Mouse (Mus musculus) intestine, postnatal 0 days (tissue): ENCODE results near the gene Ear1. TPM values are rescaled to one million over a fixed set of nuclear protein-coding genes. Genes with fewer than 3 reads are reported as not detected.
"Not testable (repeated sequence)": the region's sequence is repeated elsewhere in the genome, so short reads cannot be mapped to it uniquely, and the experiment has no call there.

Experiments used
- ATAC-seq: fragments of 200-750 bp; cut with Nextera tagmentation; 2 replicates; pipeline ENCODE4 v1.8.0; 2017; ENCODE audit warnings: mild to moderate bottlenecking, moderate TSS enrichment, moderate library complexity
- H3K27ac ChIP-seq: fragments of 300-500 bp; sonication (generic); 2 replicates; pipeline ENCODE4 v1.5.1; 2014; ENCODE audit warnings: mild to moderate bottlenecking, low read depth, low read length, moderate library complexity
- H3K27me3 ChIP-seq: fragments of 300-500 bp; sonication (generic); replicated peaks from 2 replicates; pipeline ENCODE4 v1.6.1; 2014; ENCODE audit warnings: low read length, mixed read lengths; ENCODE audit not compliant: control insufficient read depth, insufficient read depth
- H3K36me3 ChIP-seq: fragments of 300-500 bp; sonication (generic); 2 replicates; pipeline ENCODE4 v1.6.1; 2014; ENCODE audit warnings: mild to moderate bottlenecking, moderate library complexity; ENCODE audit not compliant: control insufficient read depth, insufficient read depth
- H3K4me1 ChIP-seq: fragments of 300-500 bp; sonication (generic); replicated peaks from 2 replicates; pipeline ENCODE4 v1.6.1; 2014; ENCODE audit warnings: antibody characterized with exemption, low read length, mixed read lengths; ENCODE audit not compliant: control insufficient read depth, insufficient read depth
- H3K4me2 ChIP-seq: fragments of 300-500 bp; sonication (generic); replicated peaks from 2 replicates; pipeline ENCODE4 v1.6.1; 2014; ENCODE audit warnings: low read depth, mild to moderate bottlenecking, moderate library complexity
- H3K4me3 ChIP-seq: fragments of 300-500 bp; sonication (generic); 2 replicates; pipeline ENCODE4 v1.5.1; 2014; ENCODE audit warnings: low read depth, low read length
- H3K9ac ChIP-seq: fragments of 300-500 bp; sonication (generic); 2 replicates; pipeline ENCODE4 v1.6.1; 2014; ENCODE audit warnings: mild to moderate bottlenecking, low read depth, low read length
- H3K9me3 ChIP-seq: fragments of 300-500 bp; sonication (generic); 2 replicates; pipeline ENCODE4 v1.6.1; 2016; ENCODE audit warnings: mixed run types; ENCODE audit not compliant: control insufficient read depth
- CTCF ChIP-seq: sonication (generic); IDR thresholded peaks from 2 replicates; pipeline ENCODE4 v1.5.1; 2016; ENCODE audit warnings: low read depth, mild to moderate bottlenecking, control low read depth, antibody characterized with exemption, moderate library complexity
- WGBS: fragments of 180-500 bp; shearing (Covaris S2); extraction: QIAGEN DNeasy Blood & Tissue Kit; methylation state at CpG from one replicate; pipeline ENCODE4 v1.1.7; 2014; 5-methylcytosine and 5-hydroxymethylcytosine counted together
- polyA plus RNA-seq: library from polyadenylated mRNA; unstranded; fragments of >200 nt; fragmentation: Nextera tagmentation; extraction: Ambion mirVana; gene quantifications from 2 replicates; pipeline ENCODE4 v1.2.1, GENCODE M21; 2015

Ear1 gene
- polyA plus RNA-seq, 1 experiment from 2014 or later: not detected

DNA sequence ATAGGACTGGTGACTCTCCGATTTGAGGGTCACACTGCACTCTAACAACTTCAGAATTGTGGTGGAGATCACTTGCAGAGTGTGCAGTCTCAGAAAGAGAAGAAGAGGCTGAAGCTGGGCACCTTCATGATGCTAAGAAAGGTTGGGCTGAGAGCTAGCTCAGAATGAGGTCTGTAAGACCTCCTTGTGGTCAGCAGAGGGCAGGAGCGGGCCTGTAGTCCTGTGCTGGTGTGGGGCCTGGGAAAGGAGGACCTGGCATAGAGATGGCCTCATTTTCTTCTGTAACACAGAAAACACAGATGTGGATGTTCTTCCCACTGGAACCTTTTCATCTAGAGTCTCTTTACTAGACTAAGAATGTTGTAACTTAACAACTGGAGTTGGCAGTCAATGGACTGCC is 2.5 kb upstream of the Ear1 start:
- H3K36me3 ChIP-seq, H3K27me3 ChIP-seq, H3K27ac ChIP-seq, H3K4me1 ChIP-seq, H3K4me2 ChIP-seq, H3K9me3 ChIP-seq, H3K9ac ChIP-seq, H3K4me3 ChIP-seq, ATAC-seq: not testable (repeated sequence)
- WGBS: 56% methylated on average over 1 of the region's 2 CpGs

DNA sequence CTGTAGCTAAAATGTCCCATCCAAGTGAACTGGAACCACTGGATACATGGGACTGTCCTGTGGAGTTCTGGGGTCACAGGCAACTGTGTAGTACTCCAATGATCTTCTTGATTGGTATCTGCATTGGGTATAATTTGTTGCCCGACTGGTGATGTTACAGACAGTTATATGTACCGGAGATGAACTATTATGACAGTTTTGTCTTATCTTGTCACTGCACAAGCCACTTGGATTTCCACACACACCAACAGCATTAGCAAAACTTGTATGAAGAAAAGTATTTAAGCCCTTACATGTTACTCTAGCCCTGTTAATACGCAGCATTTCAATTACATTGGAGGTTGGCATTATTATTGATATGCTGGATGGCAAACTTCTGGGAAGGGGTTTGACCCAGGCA is 455 bp downstream of the Ear1 start:
- not testable (repeated sequence) for H3K4me1 ChIP-seq, ATAC-seq, H3K9ac ChIP-seq, H3K4me2 ChIP-seq, H3K9me3 ChIP-seq, H3K27me3 ChIP-seq, H3K36me3 ChIP-seq, H3K4me3 ChIP-seq, H3K27ac ChIP-seq
- 78% methylated on average over 3 of the region's 3 CpGs for WGBS

DNA sequence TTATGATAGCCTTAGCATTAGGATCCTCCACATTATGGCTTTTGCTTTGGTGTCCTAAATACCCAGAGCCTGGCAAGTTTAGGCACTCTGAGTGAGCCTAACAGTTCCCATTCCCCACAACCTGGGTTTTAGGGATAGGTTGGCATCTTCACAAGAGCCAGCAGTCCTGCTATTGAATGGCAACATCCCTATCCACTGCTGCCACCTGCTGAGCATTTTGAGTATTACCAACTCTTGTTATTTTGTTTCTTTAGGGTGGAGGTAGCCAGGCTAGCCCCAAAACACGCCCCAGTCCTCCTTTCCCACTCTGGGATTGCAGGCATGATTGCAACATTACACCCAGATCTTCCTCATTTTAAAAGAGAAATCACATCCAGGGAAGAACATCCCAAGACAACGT is 14.8 kb downstream of the Ear1 start:
- not testable (repeated sequence) for ATAC-seq

DNA sequence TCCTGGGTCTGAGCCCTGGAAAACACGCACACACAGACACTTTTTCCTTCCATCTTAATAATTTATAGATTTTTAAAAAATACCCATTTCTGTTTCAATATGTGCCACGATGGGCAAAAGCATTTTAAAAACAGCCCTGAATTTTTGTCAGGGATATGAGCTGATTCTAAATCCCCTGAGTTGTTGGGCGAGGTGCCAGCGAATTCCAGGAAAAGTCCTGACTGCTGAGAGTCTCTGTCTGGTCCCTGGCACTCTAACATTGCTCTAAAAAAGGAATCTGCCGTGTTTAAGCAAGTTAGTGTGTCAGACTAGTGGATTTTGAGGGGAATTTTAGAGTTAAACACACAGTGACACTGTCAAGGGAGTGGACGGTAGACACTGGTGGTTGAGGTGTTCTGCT is 15.9 kb downstream of the Ear1 start:
- H3K27ac ChIP-seq, H3K36me3 ChIP-seq, H3K27me3 ChIP-seq, H3K4me3 ChIP-seq, ATAC-seq, H3K4me2 ChIP-seq, H3K9ac ChIP-seq, H3K9me3 ChIP-seq, H3K4me1 ChIP-seq: not testable (repeated sequence)
- 57% methylated on average over 4 of the region's 6 CpGs for WGBS

More for the DNA sequence above, 14.8 kb downstream of the Ear1 start:
- H3K4me3 ChIP-seq, H3K4me2 ChIP-seq, H3K9ac ChIP-seq, H3K9me3 ChIP-seq, H3K27ac ChIP-seq, H3K27me3 ChIP-seq, H3K36me3 ChIP-seq, H3K4me1 ChIP-seq: not testable (repeated sequence)
- 28% methylated on average over 2 of the region's 2 CpGs for WGBS
- peak; percentile 70 for TF ChIP-seq CTCF

DNA sequence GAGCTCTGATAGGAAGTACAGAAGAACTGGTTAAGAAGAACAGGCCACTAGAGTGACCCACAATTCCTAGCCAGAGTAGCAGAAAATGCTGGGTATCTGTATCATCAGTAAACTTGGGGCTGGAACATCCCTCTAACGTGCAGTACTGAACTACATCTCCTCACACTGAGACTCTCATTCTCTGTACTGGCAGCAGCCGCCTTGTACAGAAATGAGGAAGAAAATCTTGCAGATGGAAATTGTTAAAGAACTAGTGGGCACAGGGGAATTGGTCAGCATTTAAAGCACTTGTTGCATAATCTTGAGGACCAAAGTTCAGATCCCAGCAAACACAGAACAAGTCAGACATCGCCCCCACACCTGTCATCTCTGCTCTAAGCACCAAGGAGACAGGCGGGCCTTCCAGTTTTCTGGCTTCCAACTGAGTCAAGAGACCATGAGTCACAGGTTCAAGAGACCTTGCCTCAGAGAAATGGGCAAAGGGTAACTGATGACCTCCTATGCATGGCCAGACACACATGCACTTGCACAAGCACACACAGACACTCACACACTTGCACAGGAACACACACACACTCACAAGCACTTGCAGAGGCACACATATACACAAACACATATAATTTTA is 31.3 kb downstream of the Ear1 start:
- not testable (repeated sequence) for H3K4me1 ChIP-seq, H3K27me3 ChIP-seq, H3K9ac ChIP-seq, H3K27ac ChIP-seq, H3K4me3 ChIP-seq, H3K9me3 ChIP-seq, H3K4me2 ChIP-seq, H3K36me3 ChIP-seq
- ATAC-seq: peak; percentile 45
- 46% methylated on average over 4 of the region's 4 CpGs for WGBS

DNA sequence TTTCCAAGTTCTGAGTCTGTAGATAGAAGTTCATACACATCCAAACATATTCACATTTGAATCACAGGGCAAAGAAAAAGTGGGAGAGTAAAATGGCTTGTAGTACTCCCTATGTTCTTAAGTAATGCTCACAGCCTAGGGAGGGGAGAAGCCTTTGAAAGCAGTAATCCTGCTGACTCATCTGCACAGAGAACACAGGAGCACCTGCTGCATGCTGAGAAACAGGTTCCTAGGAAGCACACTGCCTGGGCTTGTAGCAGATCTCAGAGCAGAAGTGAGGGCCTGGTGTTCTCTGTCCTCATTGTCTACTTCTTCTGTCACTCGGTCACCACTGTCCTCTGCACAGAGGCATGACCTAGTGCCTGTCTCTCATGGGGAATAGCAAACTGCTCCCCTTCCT is 34.3 kb downstream of the Ear1 start:
- not testable (repeated sequence) for H3K9me3 ChIP-seq, H3K4me2 ChIP-seq, H3K4me3 ChIP-seq, H3K9ac ChIP-seq, H3K36me3 ChIP-seq, ATAC-seq, H3K27ac ChIP-seq, H3K4me1 ChIP-seq, H3K27me3 ChIP-seq
- WGBS: no CpG with 5 or more reads among the region's 1 CpGs

DNA sequence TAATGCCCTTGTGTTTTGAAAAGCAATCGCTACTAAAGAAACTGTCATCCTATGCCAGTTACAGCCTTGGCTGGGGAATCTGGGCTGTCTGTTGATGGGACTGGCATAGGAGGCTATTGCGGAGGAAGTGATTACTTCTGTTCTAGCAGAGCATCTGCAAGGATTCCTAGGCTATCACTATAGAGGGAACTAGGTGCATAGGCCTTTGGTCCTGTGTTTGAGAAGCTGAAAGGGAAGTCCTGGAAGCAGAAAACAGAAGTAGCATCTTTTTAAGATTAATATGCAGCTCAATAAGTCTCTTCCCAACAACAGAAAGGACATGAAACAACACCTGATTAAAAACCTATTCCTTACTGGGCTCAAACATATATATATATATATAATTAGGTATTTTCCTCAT is 40.0 kb downstream of the Ear1 start:
- 89% methylated on average over 2 of the region's 2 CpGs for WGBS
- ATAC-seq, H3K27me3 ChIP-seq, H3K4me3 ChIP-seq, H3K4me2 ChIP-seq, H3K27ac ChIP-seq, H3K36me3 ChIP-seq, H3K9me3 ChIP-seq, H3K4me1 ChIP-seq, H3K9ac ChIP-seq: not testable (repeated sequence)

DNA sequence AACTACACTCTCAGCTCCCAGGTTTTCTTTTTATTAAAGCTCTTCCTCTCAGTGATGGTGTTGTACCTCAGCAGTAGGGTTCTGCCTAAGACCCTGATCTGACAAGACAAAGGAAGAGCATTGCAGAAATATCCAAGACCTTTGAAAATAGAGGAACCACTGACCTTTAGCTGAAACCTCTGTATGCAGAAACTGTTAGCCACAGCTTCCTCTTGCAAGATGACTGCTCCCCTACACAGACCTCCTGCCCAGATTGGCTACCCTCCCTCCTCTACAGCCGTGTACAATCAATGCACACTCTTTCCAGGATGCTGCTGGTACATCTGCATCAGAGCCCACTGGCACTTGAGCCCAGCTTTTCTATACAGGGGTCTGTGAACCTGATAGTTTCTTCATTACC is 44.9 kb downstream of the Ear1 start:
- WGBS: 54% methylated on average over 1 of the region's 1 CpGs

DNA sequence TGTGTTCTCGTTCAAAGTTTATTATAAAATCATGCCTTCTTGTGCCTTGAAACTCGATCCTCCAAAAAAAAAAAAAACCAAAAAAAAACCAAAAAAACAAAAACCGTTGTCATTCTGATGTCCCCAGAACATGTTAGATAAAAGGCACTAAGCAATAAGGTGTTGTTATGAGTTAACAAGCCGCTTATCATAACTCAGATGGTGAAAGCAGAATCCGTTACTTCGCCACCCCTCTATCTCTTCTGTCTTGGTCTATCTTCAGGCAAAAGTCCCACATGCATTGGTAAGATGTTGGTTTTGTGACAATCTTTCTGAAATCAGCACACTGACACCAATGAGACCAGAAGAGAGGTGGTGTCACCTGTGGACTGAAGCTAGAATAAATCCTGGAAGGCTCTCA is 51.1 kb downstream of the Ear1 start:
- H3K9ac ChIP-seq, H3K36me3 ChIP-seq, ATAC-seq, H3K9me3 ChIP-seq, H3K27me3 ChIP-seq, H3K4me3 ChIP-seq, H3K4me2 ChIP-seq, H3K27ac ChIP-seq, H3K4me1 ChIP-seq: not testable (repeated sequence)
- 79% methylated on average over 6 of the region's 6 CpGs for WGBS

More for the DNA sequence above, 44.9 kb downstream of the Ear1 start:
- not testable (repeated sequence) for H3K36me3 ChIP-seq, ATAC-seq, H3K9ac ChIP-seq, H3K9me3 ChIP-seq, H3K4me2 ChIP-seq, H3K27me3 ChIP-seq, H3K4me3 ChIP-seq, H3K27ac ChIP-seq, H3K4me1 ChIP-seq

DNA sequence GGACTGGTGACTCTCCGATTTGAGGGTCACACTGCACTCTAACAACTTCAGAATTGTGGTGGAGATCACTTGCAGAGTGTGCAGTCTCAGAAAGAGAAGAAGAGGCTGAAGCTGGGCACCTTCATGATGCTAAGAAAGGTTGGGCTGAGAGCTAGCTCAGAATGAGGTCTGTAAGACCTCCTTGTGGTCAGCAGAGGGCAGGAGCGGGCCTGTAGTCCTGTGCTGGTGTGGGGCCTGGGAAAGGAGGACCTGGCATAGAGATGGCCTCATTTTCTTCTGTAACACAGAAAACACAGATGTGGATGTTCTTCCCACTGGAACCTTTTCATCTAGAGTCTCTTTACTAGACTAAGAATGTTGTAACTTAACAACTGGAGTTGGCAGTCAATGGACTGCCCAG is 53.4 kb downstream of the Ear1 start:
- not testable (repeated sequence) for H3K4me1 ChIP-seq, H3K36me3 ChIP-seq, ATAC-seq, H3K4me2 ChIP-seq, H3K27ac ChIP-seq, H3K9ac ChIP-seq, H3K4me3 ChIP-seq, H3K27me3 ChIP-seq, H3K9me3 ChIP-seq
- 36% methylated on average over 1 of the region's 2 CpGs for WGBS
